Mouse (Mus musculus): Measurements from ENCODE around the gene Exph5. TPM values are rescaled to one million over a fixed set of nuclear protein-coding genes. Genes with fewer than 3 reads are reported as not detected.

The Exph5 gene
- total RNA-seq, 2 experiments from 2014 or later, result 27.4 to 33.4 TPM

DNA sequence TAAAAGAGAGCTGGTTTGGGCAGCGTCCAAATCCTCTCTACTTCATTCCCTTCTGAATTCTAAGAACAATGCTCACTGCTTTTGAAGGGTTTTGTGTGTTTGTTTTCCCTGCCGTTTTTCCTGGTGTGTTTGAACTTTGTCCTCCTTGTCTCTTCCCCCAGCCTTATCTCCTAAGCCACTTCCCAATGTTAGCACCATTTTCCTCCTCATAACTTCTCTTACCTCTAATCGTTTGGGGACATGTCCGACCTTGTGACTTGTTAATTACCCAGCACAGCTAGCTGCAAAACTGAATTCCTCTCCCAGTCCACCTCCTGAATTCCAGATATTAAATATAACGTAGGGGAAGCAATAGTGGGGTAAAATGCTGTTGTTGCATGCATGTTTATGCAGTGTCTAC lies 76.1 kb downstream of the Exph5 start:
- no peak for TF ChIP-seq CTCF (IDR thresholded peaks at IDR 0.05)
- no peak for DNase-seq (ENCODE audit: extremely low spot score in 1 of 2, low spot score in 2 of 2)
- no peak overlapping the region for H3K4me3 ChIP-seq
- no peak overlapping the region for H3K27ac ChIP-seq
- intact Hi-C loops (cut with DNase I), result no loop called here

DNA sequence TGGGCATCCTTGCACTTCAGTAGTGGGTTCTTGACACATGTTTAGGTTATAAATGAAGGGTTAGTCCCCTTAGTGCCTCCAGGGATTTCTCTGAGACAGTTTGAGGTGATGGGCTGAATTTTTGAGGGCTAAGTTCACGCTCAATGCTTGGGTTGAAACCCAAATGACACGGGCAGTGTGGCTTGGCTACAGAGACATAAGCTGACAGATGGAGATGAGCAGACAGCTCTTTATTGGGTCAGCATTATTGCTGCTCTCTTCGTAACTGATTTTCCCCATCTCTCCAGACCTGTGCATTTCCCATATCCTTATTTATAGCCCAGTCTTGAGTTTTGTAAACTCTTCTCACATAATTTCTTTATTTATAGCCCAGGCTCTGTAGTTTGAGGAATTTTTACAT lies 76.7 kb downstream of the Exph5 start:
- H3K27ac ChIP-seq, result no peak overlapping the region
- no peak overlapping the region for H3K4me3 ChIP-seq
- DNase-seq (ENCODE audit: extremely low spot score in 1 of 2, low spot score in 2 of 2), result no peak
- intact Hi-C loops (cut with DNase I), result no loop called here
- no peak for TF ChIP-seq CTCF (IDR thresholded peaks at IDR 0.05)

DNA sequence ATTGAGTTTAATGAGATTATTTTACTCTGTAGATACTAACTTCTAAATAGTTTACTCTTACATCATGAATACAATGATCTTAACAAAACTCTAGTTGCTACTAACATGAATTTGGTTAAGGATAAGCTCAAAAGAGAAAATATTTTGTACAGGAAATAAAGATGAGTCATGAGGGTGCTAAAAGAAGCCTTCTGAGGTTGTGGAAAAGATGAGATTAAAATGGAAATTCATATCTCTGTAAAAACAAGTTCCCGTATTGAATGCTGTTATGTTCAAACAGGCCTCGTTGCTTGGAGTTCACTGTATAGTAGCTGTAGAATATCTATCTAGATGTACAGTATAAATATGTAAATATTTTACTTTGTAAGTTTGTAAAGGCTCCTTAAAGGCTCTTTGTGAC lies 79.1 kb downstream of the Exph5 start:
- TF ChIP-seq CTCF (IDR thresholded peaks at IDR 0.05), result no peak
- Histone ChIP-seq H3K4me3 (no peak overlapping the region), H3K27ac (no peak overlapping the region)
- intact Hi-C loops (cut with DNase I), result loop anchor here (5.0 kb wide), 1 partner anchor 123 kb away; no protein-coding TSS in a partner anchor
- no peak for DNase-seq (ENCODE audit: extremely low spot score in 1 of 2, low spot score in 2 of 2)

DNA sequence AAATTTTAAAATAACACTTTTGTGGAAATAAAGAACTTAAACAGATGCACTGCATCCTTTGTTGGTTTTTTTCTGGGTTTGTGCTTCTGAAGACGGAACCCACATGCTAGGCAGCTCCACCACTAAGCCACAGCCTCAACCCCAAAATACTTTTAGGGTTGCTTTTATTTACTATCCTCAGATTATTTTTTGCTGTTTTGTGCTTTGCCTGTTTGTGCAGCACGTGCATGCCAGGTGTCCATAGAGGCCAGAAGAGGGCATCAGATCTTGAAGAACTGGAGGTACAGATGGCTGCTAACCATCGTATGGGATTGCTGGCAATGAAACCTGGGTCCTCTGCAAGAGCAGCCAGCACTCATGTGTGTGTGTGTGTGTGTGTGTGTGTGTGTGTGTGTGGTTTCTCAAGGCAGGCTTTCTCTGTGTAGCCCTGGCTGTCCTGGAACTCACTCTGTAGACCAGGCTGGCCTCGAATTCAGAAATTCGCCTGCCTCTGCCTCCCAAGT lies 79.7 kb downstream of the Exph5 start:
- intact Hi-C loops (cut with DNase I), result loop anchor here (5.0 kb wide), 1 partner anchor 124 kb away; no protein-coding TSS in a partner anchor
- DNase-seq (ENCODE audit: extremely low spot score in 1 of 2, low spot score in 2 of 2), result no peak
- TF ChIP-seq CTCF (IDR thresholded peaks at IDR 0.05), result no peak

DNA sequence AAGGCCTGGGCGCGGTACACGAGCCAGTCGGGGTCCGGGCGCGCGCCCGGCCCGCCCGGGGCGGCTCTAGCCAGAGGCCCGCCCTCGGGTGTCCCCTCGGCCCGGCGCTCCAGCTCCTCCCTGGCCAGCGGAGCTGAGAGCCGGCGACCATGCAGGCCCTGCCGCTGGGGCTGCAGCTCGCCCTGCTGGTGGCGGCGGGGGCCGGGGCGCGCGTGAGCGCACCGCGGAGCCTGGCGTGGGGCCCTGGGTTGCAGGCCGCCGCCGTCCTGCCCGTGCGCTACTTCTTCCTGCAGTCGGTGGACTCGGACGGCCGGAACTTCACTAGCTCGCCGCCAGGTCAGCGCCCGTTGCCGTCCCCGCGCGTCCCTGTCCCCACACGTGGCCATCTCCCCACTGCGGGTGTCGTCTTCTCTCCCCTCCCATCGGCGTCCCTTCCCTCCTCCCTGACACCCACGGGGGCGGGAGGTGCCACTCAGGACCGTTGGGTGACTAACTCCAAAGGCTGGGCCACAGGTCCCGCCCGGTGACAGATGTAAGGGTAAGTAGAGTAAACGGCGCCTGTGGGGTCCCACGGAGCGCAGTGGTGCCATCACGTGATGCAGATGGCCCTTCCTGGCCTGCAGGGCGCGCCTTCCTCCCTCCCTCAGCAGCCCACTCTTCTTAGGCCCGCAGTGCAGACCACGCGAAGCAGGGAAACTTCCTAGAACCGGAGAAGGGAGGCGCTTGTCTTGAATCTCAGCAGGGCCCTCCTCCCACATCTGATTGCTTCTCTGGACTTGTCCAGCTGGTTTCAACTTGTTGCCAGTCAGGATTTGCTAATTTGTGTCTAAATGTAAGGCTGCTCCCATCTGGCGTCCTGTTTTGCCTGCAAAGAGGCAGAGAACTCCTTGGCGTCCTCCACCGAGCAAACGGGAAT lies 82.7 kb downstream of the Exph5 start, which contains the start of gene Kdelc2:
Gene Kdelc2, plus strand, starts transcription at position 75 of the 916 bp plus-strand sequence.
- no peak; the same call in none of the 2 replicates for TF ChIP-seq CTCF (IDR thresholded peaks at IDR 0.05)
- Histone ChIP-seq H3K27ac (peak within 1 kb of the TSS; percentile 85), H3K4me3 (peak within 1 kb of the TSS; percentile 79)
- DNase-seq (ENCODE audit: extremely low spot score in 1 of 2, low spot score in 2 of 2), result peak; percentile 64 to 71
- intact Hi-C loops (cut with DNase I), result loop anchor here (2.0 to 5.0 kb wide), 2 partner anchors 39 to 127 kb away; no protein-coding TSS in a partner anchor

More for the DNA sequence above, 79.7 kb downstream of the Exph5 start:
- no peak overlapping the region for H3K27ac ChIP-seq
- H3K4me3 ChIP-seq, result no peak overlapping the region

DNA sequence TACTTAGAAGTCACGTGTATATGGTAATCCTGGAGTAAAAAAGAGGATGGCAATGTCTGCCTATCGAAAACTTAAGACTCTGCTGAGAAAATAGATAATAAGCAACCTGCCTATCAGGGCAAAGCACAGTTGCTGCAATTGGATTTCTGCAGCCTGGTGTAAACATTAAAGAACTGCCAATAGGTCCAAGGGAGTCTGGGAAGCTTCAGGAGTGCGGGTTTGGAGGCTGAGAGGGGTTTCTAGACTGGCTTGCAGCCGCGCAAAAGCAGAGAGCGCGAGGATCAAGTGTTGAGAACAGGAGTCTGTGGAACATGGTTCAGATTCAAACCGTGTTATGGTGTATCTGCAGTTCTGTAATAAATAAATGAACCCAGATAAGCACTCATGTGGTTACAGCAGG lies 83.4 kb downstream of the Exph5 start:
- TF ChIP-seq CTCF (IDR thresholded peaks at IDR 0.05), result no peak
- peak overlapping the region; percentile 85 for H3K27ac ChIP-seq

DNA sequence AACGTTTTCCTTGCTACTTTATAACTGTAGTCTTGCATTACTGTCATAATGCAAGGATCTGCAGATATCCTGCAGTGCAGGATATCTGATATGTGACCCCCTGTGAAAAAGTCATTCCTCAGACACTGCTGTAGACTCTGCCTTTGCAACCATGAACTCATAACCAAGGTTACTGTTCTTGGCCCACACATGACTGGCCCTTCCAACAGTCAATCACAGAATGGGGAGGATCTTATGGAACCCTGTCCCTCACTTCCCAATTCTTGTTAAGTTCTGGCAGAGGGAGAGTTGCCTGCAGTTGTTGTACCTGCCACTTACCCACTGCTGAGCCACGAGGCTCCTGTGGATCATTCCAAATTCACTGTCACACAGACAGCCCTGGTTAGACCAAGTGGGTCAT lies 86.0 kb downstream of the Exph5 start:
- intact Hi-C loops (cut with DNase I), result no loop called here
- TF ChIP-seq CTCF (IDR thresholded peaks at IDR 0.05), result no peak
- no peak overlapping the region for H3K27ac ChIP-seq
- DNase-seq (ENCODE audit: extremely low spot score in 1 of 2, low spot score in 2 of 2), result no peak
- H3K4me3 ChIP-seq, result no peak overlapping the region

More for the DNA sequence above, 83.4 kb downstream of the Exph5 start:
- H3K4me3 ChIP-seq, result peak overlapping the region; percentile 79
- intact Hi-C loops (cut with DNase I), result loop anchor here (2.0 to 5.0 kb wide), 2 partner anchors 40 to 128 kb away; no protein-coding TSS in a partner anchor
- DNase-seq (ENCODE audit: extremely low spot score in 1 of 2, low spot score in 2 of 2), result no peak

DNA sequence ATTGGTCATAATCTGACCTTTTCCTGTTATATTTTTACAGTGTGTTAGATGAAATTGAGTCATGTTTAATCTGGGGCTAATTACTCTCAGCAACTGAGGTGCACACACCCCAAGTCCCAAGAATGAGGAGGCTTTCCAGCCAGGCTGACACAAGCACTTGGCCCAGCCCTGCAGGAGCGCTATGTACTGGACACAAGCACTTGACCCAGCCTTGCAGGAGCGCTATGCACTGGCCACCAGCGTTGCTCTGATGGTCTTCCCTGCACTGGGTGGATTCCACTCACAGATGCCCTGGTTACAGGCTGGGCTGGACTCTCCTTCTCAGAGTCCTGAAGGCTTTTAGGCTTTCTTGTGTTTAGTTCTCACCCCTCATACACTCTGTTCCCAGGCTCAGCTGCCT lies 87.6 kb downstream of the Exph5 start:
- Histone ChIP-seq H3K4me3 (no peak overlapping the region), H3K27ac (no peak overlapping the region)
- DNase-seq (ENCODE audit: extremely low spot score in 1 of 2, low spot score in 2 of 2), result no peak
- intact Hi-C loops (cut with DNase I), result no loop called here
- no peak for TF ChIP-seq CTCF (IDR thresholded peaks at IDR 0.05)

DNA sequence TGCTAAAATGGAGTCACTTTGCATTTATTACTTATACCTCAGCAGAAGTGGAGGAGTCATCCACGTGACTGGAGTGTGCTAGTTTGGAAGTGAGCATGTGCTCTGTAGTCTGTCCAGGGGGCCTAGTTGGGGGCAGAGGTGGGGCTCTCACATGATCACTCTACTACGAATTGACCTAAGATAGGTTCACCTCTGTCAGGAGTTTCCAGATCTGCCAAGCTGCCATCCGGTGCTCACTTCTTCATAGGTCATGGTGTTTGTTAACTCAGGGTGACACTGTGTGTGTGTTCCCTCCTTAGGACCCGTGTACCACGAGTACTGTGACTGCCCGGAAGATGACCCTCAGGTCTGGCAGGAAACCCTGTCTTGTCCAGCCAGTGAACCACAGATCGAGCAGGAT lies 88.7 kb downstream of the Exph5 start:
- no peak for TF ChIP-seq CTCF (IDR thresholded peaks at IDR 0.05)
- no peak overlapping the region for H3K27ac ChIP-seq
- DNase-seq (ENCODE audit: extremely low spot score in 1 of 2, low spot score in 2 of 2), result no peak
- no peak overlapping the region for H3K4me3 ChIP-seq
- intact Hi-C loops (cut with DNase I), result no loop called here

DNA sequence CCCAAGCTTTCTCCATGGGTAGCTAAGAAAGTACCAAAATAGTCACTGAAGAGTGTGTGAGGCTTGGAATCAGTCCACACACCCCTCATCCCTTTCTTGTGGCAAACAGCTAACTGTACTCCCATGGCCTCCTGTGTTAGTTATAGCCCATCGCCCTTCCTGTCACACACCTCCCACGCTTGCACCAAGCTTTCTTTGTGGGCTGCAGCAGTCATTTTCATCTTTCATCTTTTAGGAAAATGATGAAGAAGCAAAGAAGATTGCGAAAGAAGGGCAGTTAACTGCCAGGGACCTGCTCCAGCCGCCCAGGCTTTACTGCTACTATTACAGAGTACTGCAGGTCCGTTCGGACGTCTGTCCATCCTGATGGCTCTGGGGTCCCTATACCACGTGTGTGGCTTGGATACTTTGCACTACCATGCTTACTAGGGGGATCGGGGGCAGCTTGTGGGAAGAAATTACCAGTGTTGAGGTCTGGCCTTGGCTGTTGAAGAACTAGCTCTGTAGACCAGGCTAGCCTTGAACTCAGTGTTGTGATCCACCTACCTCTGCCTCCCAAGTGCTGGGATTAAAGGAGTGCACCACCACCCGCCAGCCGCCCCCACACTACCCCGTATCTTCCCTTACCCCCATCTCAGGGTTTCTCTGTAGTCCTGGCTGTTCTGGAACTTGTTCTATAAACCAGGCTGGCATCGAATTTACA lies 96.4 kb downstream of the Exph5 start:
- H3K27ac ChIP-seq, result no peak overlapping the region; the same call in 1 of the 2 replicates
- TF ChIP-seq CTCF (IDR thresholded peaks at IDR 0.05), result no peak
- no peak overlapping the region for H3K4me3 ChIP-seq
- intact Hi-C loops (cut with DNase I), result loop anchor here (1.0 to 5.0 kb wide), 2 partner anchors 96 to 144 kb away; partner anchors contain the start of gene Exph5
- no peak for DNase-seq (ENCODE audit: extremely low spot score in 1 of 2, low spot score in 2 of 2)

DNA sequence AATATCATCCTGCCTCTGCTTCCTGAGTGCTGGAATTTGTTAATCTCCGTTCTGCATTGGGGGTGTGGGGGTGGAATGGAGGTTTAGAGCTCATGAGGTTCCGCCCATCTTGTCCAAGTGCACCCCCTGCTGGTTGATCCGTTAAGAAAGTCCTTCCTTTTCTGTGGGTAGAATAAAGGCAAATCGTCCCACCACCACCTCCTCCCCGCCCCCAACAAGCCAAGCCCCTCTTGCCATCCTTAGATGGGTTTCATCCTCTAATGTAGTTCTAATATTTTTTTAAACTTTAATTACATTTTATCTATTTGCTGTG lies 96.9 kb downstream of the Exph5 start:
- no peak overlapping the region for H3K27ac ChIP-seq
- TF ChIP-seq CTCF (IDR thresholded peaks at IDR 0.05), result peak; percentile 53
- no peak overlapping the region for H3K4me3 ChIP-seq
- intact Hi-C loops (cut with DNase I), result loop anchor here (1.0 to 5.0 kb wide), 2 partner anchors 96 to 144 kb away; partner anchors contain the start of gene Exph5
- peak; percentile 37 to 44 for DNase-seq (ENCODE audit: extremely low spot score in 1 of 2, low spot score in 2 of 2)

DNA sequence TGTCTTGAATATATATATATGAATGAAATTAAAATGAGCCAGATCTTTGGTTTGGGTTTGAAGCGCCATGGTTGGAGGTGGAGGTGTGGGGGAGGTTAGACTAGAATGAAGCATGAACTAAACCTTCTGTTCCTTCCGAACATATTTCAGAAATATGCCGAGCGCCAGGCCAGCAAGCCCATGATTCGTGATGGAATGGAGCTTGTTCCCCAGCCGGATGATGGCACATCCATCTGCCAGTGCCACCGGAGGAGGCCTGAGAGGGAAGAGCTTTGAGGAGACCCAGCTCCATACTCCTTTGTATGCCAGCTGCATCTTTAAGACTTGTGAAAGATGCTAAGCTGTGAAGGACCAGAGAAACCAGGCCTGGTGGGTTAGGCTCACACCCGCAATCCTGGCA lies 98.1 kb downstream of the Exph5 start:
- H3K27ac ChIP-seq, result peak overlapping the region; percentile 30; the same call in 1 of the 2 replicates
- DNase-seq (ENCODE audit: extremely low spot score in 1 of 2, low spot score in 2 of 2), result no peak
- intact Hi-C loops (cut with DNase I), result loop anchor here (5.0 kb wide), 1 partner anchor 97 kb away; the partner anchor contains the start of gene Exph5
- no peak for TF ChIP-seq CTCF (IDR thresholded peaks at IDR 0.05)
- no peak overlapping the region for H3K4me3 ChIP-seq

Measured in left cerebral cortex, adult 2 months (tissue).